In the genomic region with DNA sequence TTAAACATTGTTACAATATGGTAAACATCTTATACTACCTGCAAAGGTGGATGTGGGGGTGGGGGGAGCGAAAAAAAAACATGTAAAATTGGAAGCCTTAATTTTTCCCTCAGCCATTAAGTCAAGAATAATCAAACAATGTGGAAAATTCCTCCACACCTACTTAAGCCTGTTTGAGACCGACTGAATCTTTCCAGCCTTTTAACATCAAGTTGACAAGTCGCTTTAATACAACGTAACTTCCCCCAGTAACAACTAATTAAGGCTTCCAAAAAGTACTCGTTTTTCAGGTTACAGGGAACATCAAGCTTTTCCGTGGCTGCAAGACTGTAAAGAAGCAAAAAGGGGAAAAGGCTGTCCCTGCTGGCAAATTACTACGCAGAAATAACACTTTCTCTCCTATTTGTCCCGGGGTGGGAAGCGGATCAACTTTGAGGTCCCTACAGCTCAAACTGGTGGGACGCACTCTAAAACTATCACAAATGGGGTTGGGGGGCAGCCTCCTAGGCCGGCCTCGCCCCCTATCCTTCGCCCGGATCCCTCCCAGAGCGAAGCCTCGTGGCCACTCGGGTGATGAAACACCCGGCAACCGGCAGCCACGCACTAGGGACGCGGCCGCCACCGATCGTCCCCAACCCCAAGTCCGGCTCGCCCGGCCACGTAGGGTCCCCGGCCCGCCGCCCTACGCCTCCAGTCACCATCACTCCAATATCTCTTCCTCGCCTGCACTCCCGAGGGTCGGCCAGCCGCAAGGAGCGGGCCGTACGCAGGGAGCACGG, we compare ENCODE assay signal across 8 mouse cellular contexts. TPM values are rescaled to one million over a fixed set of nuclear protein-coding genes. Genes with fewer than 3 reads are reported as not detected.
DNase-seq lines count a peak whose midpoint lies in the region; ATAC-seq and TF ChIP-seq lines count a peak whose summit lies in the region.

No protein-coding gene starts in this region.

- H3K36me3 ChIP-seq in kidney, embryonic 16.5 days (ENCODE audit: insufficient read depth, low read length): peaks cover 13% of the 10 kb centered on the region
- H3K36me3 ChIP-seq in forebrain, postnatal 0 days (ENCODE audit: insufficient read depth): 0 out of 2 replicates have a peak, but pooled peaks cover 15% of the 10 kb centered on the region
- H3K36me3 ChIP-seq in lung, embryonic 16.5 days (ENCODE audit: control insufficient read depth, insufficient read depth, low read length): 0 out of 2 replicates have a peak, but pooled peaks cover 3% of the 10 kb centered on the region

- peaks cover 17% of the 10 kb centered on the region for H3K4me1 ChIP-seq in kidney, embryonic 16.5 days (ENCODE audit: insufficient read depth, low read length)
- no peaks in the 10 kb centered on the region; the same call in 1 of the 2 replicates for H3K4me1 ChIP-seq in bone marrow, adult 2 months (ENCODE audit: control insufficient read depth, insufficient read depth, low read length)
- H3K4me1 ChIP-seq in forebrain, postnatal 0 days (ENCODE audit: insufficient read depth): peaks cover 15% of the 10 kb centered on the region
- H3K4me1 ChIP-seq in lung, embryonic 16.5 days (replicated peaks; ENCODE audit: control insufficient read depth, insufficient read depth, low read length): peaks cover 11% of the 10 kb centered on the region

- no peak for DNase-seq in kidney, postnatal 10 days
- no peak for DNase-seq in forebrain, postnatal 0 days
- no peak for DNase-seq in ovary, postnatal 14 days (ENCODE audit: low spot score)
- no peak for DNase-seq in gastrocnemius, postnatal 10 days
- no peak for DNase-seq in left cerebral cortex, postnatal 25 days (ENCODE audit: low spot score in 2 of 2)

- no peak for TF ChIP-seq CTCF in bone marrow, adult 2 months (IDR thresholded peaks at IDR 0.05; ENCODE audit: control insufficient read depth, insufficient read depth, low read length)
- peak; percentile 7; the same call in 1 of the 2 replicates for TF ChIP-seq CTCF in forebrain, postnatal 0 days (IDR thresholded peaks at IDR 0.05; ENCODE audit: low read depth)

- H3K27ac ChIP-seq in kidney, embryonic 16.5 days (ENCODE audit: low read length): peak overlapping the region; percentile 95
- peak overlapping the region; percentile 89 for H3K27ac ChIP-seq in bone marrow, adult 2 months (ENCODE audit: control insufficient read depth, insufficient read depth, low read depth, low read length, poor library complexity)
- peak overlapping the region; percentile 88 for H3K27ac ChIP-seq in forebrain, postnatal 0 days (ENCODE audit: low read depth, low read length)
- H3K27ac ChIP-seq in lung, embryonic 16.5 days (ENCODE audit: low read length): peak overlapping the region; percentile 89

- no peaks in the 10 kb centered on the region for H3K27me3 ChIP-seq in kidney, embryonic 16.5 days (ENCODE audit: insufficient read depth, low read length)
- H3K27me3 ChIP-seq in forebrain, postnatal 0 days (ENCODE audit: insufficient read depth, low read length): no peaks in the 10 kb centered on the region
- H3K27me3 ChIP-seq in lung, embryonic 16.5 days (ENCODE audit: control insufficient read depth, insufficient read depth, low read depth, low read length): no peaks in the 10 kb centered on the region

- H3K9me3 ChIP-seq in kidney, embryonic 16.5 days (ENCODE audit: low read length): no peaks in the 10 kb centered on the region
- H3K9me3 ChIP-seq in forebrain, postnatal 0 days (ENCODE audit: low read length): no peaks in the 10 kb centered on the region
- H3K9me3 ChIP-seq in lung, embryonic 16.5 days (ENCODE audit: control insufficient read depth, low read length): no peaks in the 10 kb centered on the region

- peak overlapping the region; percentile 74 for H3K4me2 ChIP-seq in kidney, embryonic 16.5 days (replicated peaks; ENCODE audit: low read depth, low read length)
- peak overlapping the region; percentile 62 for H3K4me2 ChIP-seq in forebrain, postnatal 0 days (ENCODE audit: low read depth)
- peak overlapping the region; percentile 59 for H3K4me2 ChIP-seq in lung, embryonic 16.5 days (ENCODE audit: low read depth, low read length)

- H3K9ac ChIP-seq in kidney, embryonic 16.5 days (replicated peaks; ENCODE audit: low read length): peak overlapping the region; percentile 95
- peak overlapping the region; percentile 74 for H3K9ac ChIP-seq in forebrain, postnatal 0 days
- peak overlapping the region; percentile 79 for H3K9ac ChIP-seq in lung, embryonic 16.5 days (ENCODE audit: low read length)

- no peak for ATAC-seq in kidney, embryonic 16.5 days (ENCODE audit: low FRiP score, low TSS enrichment)
- no peak for ATAC-seq in forebrain, postnatal 0 days
- no peak; the same call in 1 of the 2 replicates for ATAC-seq in lung, embryonic 16.5 days (ENCODE audit: low read depth)

- H3K4me3 ChIP-seq in kidney, embryonic 16.5 days (ENCODE audit: low read length): peak overlapping the region; percentile 87
- H3K4me3 ChIP-seq in bone marrow, adult 2 months (replicated peaks; ENCODE audit: control insufficient read depth, low read depth, low read length): peak overlapping the region; percentile 57
- H3K4me3 ChIP-seq in forebrain, postnatal 0 days (ENCODE audit: low read depth, low read length): peak overlapping the region; percentile 80
- peak overlapping the region; percentile 63 for H3K4me3 ChIP-seq in lung, embryonic 16.5 days (ENCODE audit: low read length)

- WGBS in kidney, embryonic 16.5 days: under 1% methylated on average over 41 of the region's 41 CpGs
- under 1% methylated on average over 41 of the region's 41 CpGs for WGBS in bone marrow, adult 2 months
- WGBS in forebrain, postnatal 0 days: under 1% methylated on average over 39 of the region's 41 CpGs
- WGBS in lung, embryonic 16.5 days: under 1% methylated on average over 41 of the region's 41 CpGs

- TF ChIP-seq POLR2A in bone marrow, adult 2 months (IDR thresholded peaks at IDR 0.05; ENCODE audit: borderline replicate concordance, control insufficient read depth, low read depth, low read length): no peak

- intact Hi-C loops in left cerebral cortex, postnatal 25 days (cut with DNase I): loop anchor here (5.0 kb wide), 2 partner anchors 38 to 112 kb away; a partner anchor contains a TSS

RNA-seq across cellular contexts. Expression of a gene that starts 0.5 kb away (rescaled TPM):
- 48.3 and 55.9 TPM in 2 replicates for polyA plus RNA-seq in kidney, embryonic 16.5 days (2015; fragmentation: Nextera tagmentation; extraction: Ambion mirVana)
- 18.5 and 24.4 TPM in 2 replicates for polyA plus RNA-seq in bone marrow, adult 2 months (2011; ENCODE audit: insufficient read depth, insufficient read length, low replicate concordance, missing spikeins)
- total RNA-seq in forebrain, postnatal 0 days (2014; rRNA removed): 75.1 and 92.7 TPM in 2 replicates
- 23.5 and 28.1 TPM in 2 replicates for polyA plus RNA-seq in forebrain, postnatal 0 days (2015; fragmentation: Nextera tagmentation; extraction: Ambion mirVana)
- polyA plus RNA-seq in lung, embryonic 16.5 days (2015; fragmentation: Nextera tagmentation; extraction: Ambion mirVana): 35.4 and 42.8 TPM in 2 replicates
- 10 to 100 TPM; 29.4 to 38.0 TPM for total RNA-seq in gastrocnemius, postnatal 10 days (2021)
- 10 to 100 TPM; 58.5 to 69.1 TPM for total RNA-seq in left cerebral cortex, postnatal 25 days (2021)

RNA-seq across cellular contexts. Expression of a gene that starts 15.8 kb away (rescaled TPM):
- polyA plus RNA-seq in kidney, embryonic 16.5 days (2015; fragmentation: Nextera tagmentation; extraction: Ambion mirVana): 0.27 and 0.30 TPM in 2 replicates
- polyA plus RNA-seq in bone marrow, adult 2 months (2011; ENCODE audit: insufficient read depth, insufficient read length, low replicate concordance, missing spikeins): not detected in 2 replicates
- total RNA-seq in forebrain, postnatal 0 days (2014; rRNA removed): 0.62 and 0.90 TPM in 2 replicates
- 0.21 and 0.31 TPM in 2 replicates for polyA plus RNA-seq in forebrain, postnatal 0 days (2015; fragmentation: Nextera tagmentation; extraction: Ambion mirVana)
- 0.30 and 0.38 TPM in 2 replicates for polyA plus RNA-seq in lung, embryonic 16.5 days (2015; fragmentation: Nextera tagmentation; extraction: Ambion mirVana)
- total RNA-seq in gastrocnemius, postnatal 10 days (2021): not detected
- under 1 TPM; 0.11 to 0.32 TPM for total RNA-seq in left cerebral cortex, postnatal 25 days (2021)

RNA-seq across cellular contexts. Expression of a gene that starts 39.0 kb away (rescaled TPM):
- 34.2 TPM in 2 replicates for polyA plus RNA-seq in kidney, embryonic 16.5 days (2015; fragmentation: Nextera tagmentation; extraction: Ambion mirVana)
- polyA plus RNA-seq in bone marrow, adult 2 months (2011; ENCODE audit: insufficient read depth, insufficient read length, low replicate concordance, missing spikeins): 11.2 and 31.3 TPM in 2 replicates
- total RNA-seq in forebrain, postnatal 0 days (2014; rRNA removed): 30.9 and 34.2 TPM in 2 replicates
- 17.5 and 23.7 TPM in 2 replicates for polyA plus RNA-seq in forebrain, postnatal 0 days (2015; fragmentation: Nextera tagmentation; extraction: Ambion mirVana)
- 37.0 and 39.2 TPM in 2 replicates for polyA plus RNA-seq in lung, embryonic 16.5 days (2015; fragmentation: Nextera tagmentation; extraction: Ambion mirVana)
- 10 to 100 TPM; 14.6 to 20.7 TPM for total RNA-seq in gastrocnemius, postnatal 10 days (2021)
- 10 to 100 TPM; 46.1 to 49.4 TPM for total RNA-seq in left cerebral cortex, postnatal 25 days (2021)
